Mouse (Mus musculus) CH12.LX (cell line): ENCODE data around the gene Prdx1. TPM values are rescaled to one million over a fixed set of nuclear protein-coding genes. Genes with fewer than 3 reads are reported as not detected.
A peak's percentile ranks its signal among the peaks of the same experiment; 100 is the strongest.

ENCODE experiments used
- DNase-seq: peaks from one replicate; pipeline ENCODE4 v3.0.0-alpha.2; 2013; ENCODE audit errors: extremely low read depth
- H3K27ac ChIP-seq: 2 replicates; pipeline ENCODE4 v1.5.1; 2012; ENCODE audit warnings: low read depth, mild to moderate bottlenecking, control low read depth, moderate library complexity; ENCODE audit not compliant: insufficient read depth
- H3K27me3 ChIP-seq: replicated peaks from 2 replicates; pipeline ENCODE3; 2012; ENCODE audit warnings: inconsistent platforms
- H3K36me3 ChIP-seq, 2 experiments: replicated peaks in 1 of 2; 2 replicates each; pipeline versions ENCODE3 to v1.6.1; 2012; ENCODE audit warnings: inconsistent platforms in 1 of 2, low read length in 1 of 2, mild to moderate bottlenecking in 1 of 2, mixed read lengths in 1 of 2, moderate library complexity in 1 of 2; ENCODE audit not compliant: control insufficient read depth in 1 of 2, insufficient read depth in 1 of 2
- H3K4me1 ChIP-seq, 2 experiments: 2 replicates each; pipeline ENCODE4 v1.6.1; 2012; ENCODE audit warnings: inconsistent platforms in 1 of 2, moderate library complexity in 1 of 2; ENCODE audit not compliant: insufficient read depth in 2 of 2, control insufficient read depth in 1 of 2
- H3K4me2 ChIP-seq: 2 replicates; pipeline ENCODE4 v1.6.1; 2012; ENCODE audit warnings: low read depth, mild to moderate bottlenecking, control low read depth; ENCODE audit not compliant: poor library complexity, insufficient read depth, severe bottlenecking
- H3K4me3 ChIP-seq, 3 experiments: fragments of 150-350 bp in 1 of 3; sonication (generic) in 1 of 3; replicated peaks in 1 of 3; 2 replicates each; pipeline versions ENCODE3 to v1.5.1; 2011 to 2012; ENCODE audit warnings: low read depth in 2 of 3, low read length in 2 of 3, mild to moderate bottlenecking in 2 of 3, moderate library complexity in 2 of 3, control low read depth in 1 of 3, improper control_type of control experiment in 1 of 3, inconsistent platforms in 1 of 3, mixed read lengths in 1 of 3; ENCODE audit not compliant: poor library complexity in 1 of 3
- H3K79me2 ChIP-seq: replicated peaks from 2 replicates; pipeline ENCODE4 v1.6.1; 2012; ENCODE audit warnings: mild to moderate bottlenecking, moderate library complexity; ENCODE audit not compliant: control insufficient read depth, poor library complexity, insufficient read depth, severe bottlenecking; ENCODE audit errors: extremely low read depth
- H3K9ac ChIP-seq: 2 replicates; pipeline ENCODE4 v1.6.1; 2012; ENCODE audit warnings: low read depth, mild to moderate bottlenecking, control low read depth, moderate library complexity; ENCODE audit not compliant: insufficient read depth
- H3K9me3 ChIP-seq: replicated peaks from 2 replicates; pipeline ENCODE3; 2012; ENCODE audit warnings: low read length, inconsistent platforms, mixed read lengths
- BHLHE40 ChIP-seq: IDR thresholded peaks from 2 replicates; pipeline ENCODE4 v1.6.1; 2011; ENCODE audit warnings: mild to moderate bottlenecking, low read depth, low read length, improper control_type of control experiment
- CHD1 ChIP-seq: IDR thresholded peaks from 2 replicates; pipeline ENCODE4 v1.6.1; 2012; ENCODE audit warnings: low read depth, low read length, improper control_type of control experiment, inconsistent platforms
- CHD2 ChIP-seq: IDR thresholded peaks from 2 replicates; pipeline ENCODE4 v1.6.1; 2011; ENCODE audit warnings: low read length, improper control_type of control experiment
- CTCF ChIP-seq, 2 experiments: IDR thresholded peaks in 1 of 2; conservative IDR thresholded peaks in 1 of 2; 2 replicates each; pipeline ENCODE4 v1.5.1; 2011 to 2012; ENCODE audit warnings: low read depth in 2 of 2, low read length in 2 of 2, improper control_type of control experiment in 1 of 2, inconsistent platforms in 1 of 2, mild to moderate bottlenecking in 1 of 2, moderate library complexity in 1 of 2
- E2F4 ChIP-seq: IDR thresholded peaks from 2 replicates; pipeline ENCODE4 v1.6.1; 2011; ENCODE audit warnings: low read depth, low read length, improper control_type of control experiment; ENCODE audit not compliant: insufficient replicate concordance
- ELF1 ChIP-seq: IDR thresholded peaks from 2 replicates; pipeline ENCODE4 v1.6.1; 2014; ENCODE audit warnings: low read depth, mild to moderate bottlenecking, inconsistent platforms, low read length, improper control_type of control experiment
- EP300 ChIP-seq: IDR thresholded peaks from 2 replicates; pipeline ENCODE4 v1.6.1; 2011; ENCODE audit warnings: low read length, improper control_type of control experiment
- IRF4 ChIP-seq: IDR thresholded peaks from 2 replicates; pipeline ENCODE4 v1.6.1; 2014; ENCODE audit warnings: low read depth, mild to moderate bottlenecking, inconsistent platforms, low read length, improper control_type of control experiment
- JUN ChIP-seq: IDR thresholded peaks from 2 replicates; pipeline ENCODE4 v1.6.1; 2011; ENCODE audit warnings: low read depth, mild to moderate bottlenecking, low read length, improper control_type of control experiment, moderate library complexity; ENCODE audit not compliant: insufficient read depth
- JUND ChIP-seq: conservative IDR thresholded peaks from 2 replicates; pipeline ENCODE4 v1.6.1; 2011; ENCODE audit warnings: low read depth, low read length, improper control_type of control experiment
- MAFK ChIP-seq: IDR thresholded peaks from 2 replicates; pipeline ENCODE4 v1.6.1; 2011; ENCODE audit warnings: low read length, improper control_type of control experiment; ENCODE audit not compliant: insufficient replicate concordance
- MAX ChIP-seq: IDR thresholded peaks from 2 replicates; pipeline ENCODE4 v1.6.1; 2011; ENCODE audit warnings: low read length, improper control_type of control experiment
- MAZ ChIP-seq: IDR thresholded peaks from 2 replicates; pipeline ENCODE4 v1.6.1; 2012; ENCODE audit warnings: low read depth, mild to moderate bottlenecking, inconsistent platforms, low read length, improper control_type of control experiment, moderate library complexity
- MEF2A ChIP-seq: IDR thresholded peaks from 2 replicates; pipeline ENCODE4 v1.6.1; 2014; ENCODE audit warnings: low read depth, mild to moderate bottlenecking, inconsistent platforms, low read length, improper control_type of control experiment, borderline replicate concordance
- MXI1 ChIP-seq: IDR thresholded peaks from 2 replicates; pipeline ENCODE4 v1.6.1; 2011; ENCODE audit warnings: mild to moderate bottlenecking, low read depth, low read length, improper control_type of control experiment
- MYC ChIP-seq: IDR thresholded peaks from 2 replicates; pipeline ENCODE4 v1.6.1; 2011; ENCODE audit warnings: low read depth, mild to moderate bottlenecking, improper control_type of control experiment, low read length
- NELFE ChIP-seq: IDR thresholded peaks from 2 replicates; pipeline ENCODE4 v1.6.1; 2011; ENCODE audit warnings: low read depth, low read length, improper control_type of control experiment
- PAX5 ChIP-seq: IDR thresholded peaks from 2 replicates; pipeline ENCODE4 v1.6.1; 2012; ENCODE audit warnings: low read length, inconsistent platforms, mixed read lengths
- TBP ChIP-seq: conservative IDR thresholded peaks from 2 replicates; pipeline ENCODE4 v1.6.1; 2011; ENCODE audit warnings: low read depth, low read length, improper control_type of control experiment
- TCF12 ChIP-seq: IDR thresholded peaks from 2 replicates; pipeline ENCODE4 v1.6.1; 2014; ENCODE audit warnings: low read depth, mild to moderate bottlenecking, inconsistent platforms, low read length, improper control_type of control experiment
- USF1 ChIP-seq: IDR thresholded peaks from 2 replicates; pipeline ENCODE4 v1.6.1; 2014; ENCODE audit warnings: low read depth, mild to moderate bottlenecking, inconsistent platforms, low read length, improper control_type of control experiment
- ZC3H11A ChIP-seq: IDR thresholded peaks from 2 replicates; pipeline ENCODE4 v1.6.1; 2012; ENCODE audit warnings: low read depth, mild to moderate bottlenecking, inconsistent platforms, low read length, improper control_type of control experiment
- ZKSCAN1 ChIP-seq: IDR thresholded peaks from 2 replicates; pipeline ENCODE4 v1.6.1; 2012; ENCODE audit warnings: low read depth, inconsistent platforms, low read length, improper control_type of control experiment, borderline replicate concordance
- ZMIZ1 ChIP-seq: IDR thresholded peaks from 2 replicates; pipeline ENCODE4 v1.6.1; 2012; ENCODE audit warnings: low read depth, mild to moderate bottlenecking, inconsistent platforms, low read length, improper control_type of control experiment
- ZNF384 ChIP-seq: IDR thresholded peaks from 2 replicates; pipeline ENCODE4 v1.6.1; 2012; ENCODE audit warnings: low read depth, low read length, improper control_type of control experiment, inconsistent platforms
- dilution Hi-C: fragments of 300-500 bp; cut with MboI; formaldehyde crosslinking; loops from 2 replicates; pipeline ENCODE4 v1.14.3; 2020; ENCODE audit warnings: low sequenced_read_pairs; ENCODE audit not compliant: extremely low pct_unique_long_range_greater_than_20kb, extremely low pct_ligation_motif_present
- in situ Hi-C: fragments of 300-500 bp; cut with MboI; formaldehyde crosslinking; loops from 3 replicates; pipeline ENCODE4 v1.14.3; 2019; ENCODE audit warnings: low sequenced_read_pairs, low pct_ligation_motif_present, low pct_unique_long_range_greater_than_20kb, mixed read lengths
- polyA plus RNA-seq: library from polyadenylated mRNA; unstranded; fragments of >175 nt; gene quantifications from 2 replicates; pipeline ENCODE4 v1.2.1, GENCODE M21; 2012; ENCODE audit warnings: low read depth; ENCODE audit not compliant: insufficient read length
- total RNA-seq, 2 experiments: library from RNA; depleted of rRNA; stranded (reverse); fragments of 300-350 nt in 1 of 2; fragments of >200 nt in 1 of 2; gene quantifications; 2 replicates each; pipeline ENCODE4 v1.2.3; 2012 to 2014

The Prdx1 gene
- total and polyA plus RNA-seq, 3 experiments, result 269 to 1,274 (median 934) TPM

GRCm38 (mm10) chr4:116708791-116709390 is 23.5 kb downstream of the Prdx1 start:
- peak overlapping the region; percentile 57 to 73 (median 65) for H3K4me3 ChIP-seq
- peak overlapping the region; percentile 88 for H3K4me2 ChIP-seq
- TF ChIP-seq ZC3H11A (no peak), MAZ (no peak), MAX (no peak), CHD1 (no peak), MYC (no peak), MEF2A (no peak), E2F4 (no peak), IRF4 (no peak), TBP (0 out of 2 replicates have a peak, but pooled peaks have one; percentile 28), EP300 (no peak), ZNF384 (peak; percentile 90), NELFE (no peak)
- dilution Hi-C loops, result no loop called here
- H3K27ac ChIP-seq, result peak overlapping the region; percentile 56
- in situ Hi-C loops, result no loop called here
- no peak for DNase-seq
- peak overlapping the region; percentile 65 for H3K9ac ChIP-seq
- peaks cover 0 to 32% of the 10 kb centered on the region in 2 experiments; a peak in 2 of 4 replicates for H3K4me1 ChIP-seq
- H3K36me3 ChIP-seq, result peaks cover 10 to 27% of the 10 kb centered on the region in 2 experiments
- no peaks in the 10 kb centered on the region for H3K9me3 ChIP-seq
- peaks cover 8% of the 10 kb centered on the region for H3K79me2 ChIP-seq
- H3K27me3 ChIP-seq, result no peaks in the 10 kb centered on the region

GRCm38 (mm10) chr4:116710154-116710553 is 24.8 kb downstream of the Prdx1 start:
- peaks cover 0 to 32% of the 10 kb centered on the region in 2 experiments; a peak in 2 of 4 replicates for H3K4me1 ChIP-seq
- in situ Hi-C loops, result no loop called here
- no peaks in the 10 kb centered on the region for H3K27me3 ChIP-seq
- TF ChIP-seq MEF2A, result no peak
- TF ChIP-seq MYC, result 0 out of 2 replicates have a peak, but pooled peaks have one; percentile 9
- no peak for TF ChIP-seq MXI1
- no peak for TF ChIP-seq MAZ
- no peak for TF ChIP-seq BHLHE40
- peak; percentile 73 for TF ChIP-seq ELF1
- TF ChIP-seq TCF12, result 0 out of 2 replicates have a peak, but pooled peaks have one; percentile 2
- no peak for TF ChIP-seq ZKSCAN1
- no peak for TF ChIP-seq JUND
- no peak for TF ChIP-seq PAX5
- no peak for TF ChIP-seq USF1
- 0 out of 2 replicates have a peak, but pooled peaks have one; percentile 4 for TF ChIP-seq MAFK
- no peak for TF ChIP-seq JUN
- no peak for TF ChIP-seq CTCF (conservative IDR thresholded peaks at IDR 0.05 in 1 of 2, IDR thresholded peaks at IDR 0.05 in 1 of 2; ENCODE audit: low read depth in 2 of 2, low read length in 2 of 2)
- peak; percentile 96 for TF ChIP-seq TBP
- TF ChIP-seq EP300, result no peak
- no peak for TF ChIP-seq ZMIZ1
- TF ChIP-seq CHD2, result no peak
- TF ChIP-seq, all 38 proteins: peak for 5
- Histone ChIP-seq H3K36me3 (peaks cover 12 to 26% of the 10 kb centered on the region in 2 experiments), H3K4me3 (peak overlapping the region; percentile 57 to 73 (median 57)), H3K9ac (peak overlapping the region; percentile 65), H3K79me2 (peaks cover 8% of the 10 kb centered on the region), H3K9me3 (no peaks in the 10 kb centered on the region), H3K27ac (peak overlapping the region; percentile 56), H3K4me2 (peak overlapping the region; percentile 88)
- DNase-seq, result no peak
- dilution Hi-C loops, result no loop called here
